Mouse (Mus musculus): Measurements from ENCODE around the gene Clcnka.

Clcnka gene

DNA sequence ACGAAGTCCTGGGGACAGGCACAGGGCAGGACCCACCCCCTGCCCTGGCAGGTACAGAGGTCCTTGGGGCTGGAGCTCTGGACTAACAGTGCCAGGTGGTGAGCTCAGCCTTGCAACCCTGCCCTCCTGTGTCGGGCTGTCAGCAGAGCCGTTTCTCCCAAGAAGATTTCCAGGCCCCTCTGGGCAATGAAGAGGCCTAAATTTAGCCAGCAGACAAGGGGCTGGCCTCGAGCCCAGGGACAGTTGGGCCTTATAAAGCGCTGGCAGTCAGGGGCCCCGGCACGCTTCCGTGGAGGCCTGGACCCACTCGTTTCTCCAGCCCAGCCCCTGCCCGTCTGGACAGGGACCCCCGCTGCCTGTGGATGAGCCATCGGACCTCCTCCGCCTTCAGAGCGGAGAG is 22.9 kb upstream of the Clcnka start:
- DNase-seq (ENCODE audit: low read depth, low spot score), result no peak

DNA sequence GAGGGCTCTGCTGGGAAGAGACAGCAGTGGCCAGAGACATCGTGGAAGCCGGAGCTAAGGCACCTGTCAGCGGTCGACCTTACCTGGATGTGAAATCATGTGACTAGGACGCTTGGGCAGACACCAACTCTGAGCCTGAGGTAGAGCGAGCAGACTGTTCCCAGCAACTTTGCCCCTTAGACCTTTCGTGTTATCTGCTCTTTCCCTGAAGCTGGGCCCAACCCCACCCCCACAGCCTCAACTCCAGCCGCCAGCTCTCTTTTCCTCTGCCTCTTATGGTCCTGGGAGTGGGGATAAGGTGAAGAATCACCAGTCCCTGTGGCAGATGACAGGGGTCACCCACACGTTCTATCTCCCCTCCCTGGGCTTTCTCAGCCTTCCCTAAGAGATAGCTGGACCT is 22.4 kb upstream of the Clcnka start:
- no peak for DNase-seq (ENCODE audit: low read depth, low spot score)

DNA sequence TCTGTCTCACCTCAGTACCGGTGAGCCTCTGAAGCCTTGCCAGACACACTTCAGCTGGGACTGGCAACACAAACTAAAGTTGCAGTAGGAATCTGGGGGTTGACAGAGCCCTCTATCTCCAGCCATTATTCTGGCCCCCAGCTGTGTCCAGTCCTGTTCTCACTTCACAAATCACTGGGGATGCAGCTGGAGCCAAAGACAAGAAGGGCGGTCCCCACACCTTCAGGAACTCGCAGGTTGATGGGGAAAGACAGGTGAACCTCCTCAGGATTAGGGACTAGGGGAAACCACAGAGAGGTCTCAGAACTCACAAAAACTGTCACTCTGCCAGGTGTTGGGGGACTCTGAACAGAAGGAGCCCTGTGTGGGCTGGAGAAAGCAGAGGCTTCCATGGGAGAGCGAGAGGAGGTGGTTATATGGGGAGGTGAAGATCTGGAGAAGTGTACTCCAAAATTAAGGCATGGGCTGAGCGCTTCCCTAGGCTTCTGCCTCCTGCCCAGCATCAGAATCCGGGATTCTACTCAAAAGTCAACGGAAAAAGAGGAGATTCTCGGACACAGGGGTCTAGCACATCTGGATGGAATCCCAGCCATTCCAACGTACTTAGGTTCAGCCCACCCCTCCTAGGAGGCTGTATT is 21.8 kb upstream of the Clcnka start, which contains the start of gene Hspb7:
TSS of gene Hspb7 (plus strand) at position 588 of the 638 bp plus-strand sequence.
- no peak for DNase-seq (ENCODE audit: low read depth, low spot score)

DNA sequence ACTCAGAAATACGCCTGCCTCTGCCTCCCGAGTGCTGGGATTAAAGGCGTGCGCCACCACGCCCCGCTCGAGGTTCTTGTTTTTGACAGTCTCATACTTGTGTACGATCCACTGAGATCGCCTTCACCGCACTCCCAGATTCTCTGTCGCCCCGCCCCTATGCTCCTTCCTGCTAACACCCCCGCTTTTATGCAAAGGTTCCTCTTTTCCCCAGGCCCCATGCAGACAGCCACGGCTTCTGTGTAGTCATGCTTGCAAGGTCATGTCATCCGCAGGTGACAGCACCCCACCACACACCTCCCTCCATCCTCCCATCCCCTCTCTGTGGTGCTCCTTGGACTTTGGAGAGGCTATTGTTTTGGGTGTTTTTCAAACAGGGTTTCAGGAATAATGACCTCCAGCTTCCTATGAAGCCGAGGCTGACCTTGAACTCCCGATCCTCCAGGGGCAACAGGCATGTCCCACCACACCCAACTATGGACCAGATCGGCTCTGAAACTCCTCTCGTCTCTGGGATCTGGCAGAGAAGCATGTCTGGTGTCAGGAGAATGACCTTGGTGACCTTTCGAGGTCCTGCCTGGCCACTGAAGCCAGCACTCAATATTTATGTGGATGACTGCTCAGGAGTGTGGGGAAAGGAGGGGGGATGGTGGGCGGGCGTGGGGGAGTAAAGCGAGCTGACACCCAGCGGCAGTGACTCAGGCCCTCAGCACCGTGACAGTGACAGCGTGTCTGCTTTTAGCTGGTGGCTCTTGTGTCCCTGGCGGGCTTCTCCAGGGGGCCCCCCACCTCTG is 21.1 kb upstream of the Clcnka start:
- DNase-seq (ENCODE audit: low read depth, low spot score), result peak; percentile 68

- DNase-seq (ENCODE audit: low read depth, low spot score), result no peak
Measured at GRCm38 (mm10) chr4:141415924-141416323, 17.4 kb upstream of the Clcnka start, which contains the start of gene Clcnkb. Gene Clcnkb, minus strand, starts transcription at chr4:141416014.

DNA sequence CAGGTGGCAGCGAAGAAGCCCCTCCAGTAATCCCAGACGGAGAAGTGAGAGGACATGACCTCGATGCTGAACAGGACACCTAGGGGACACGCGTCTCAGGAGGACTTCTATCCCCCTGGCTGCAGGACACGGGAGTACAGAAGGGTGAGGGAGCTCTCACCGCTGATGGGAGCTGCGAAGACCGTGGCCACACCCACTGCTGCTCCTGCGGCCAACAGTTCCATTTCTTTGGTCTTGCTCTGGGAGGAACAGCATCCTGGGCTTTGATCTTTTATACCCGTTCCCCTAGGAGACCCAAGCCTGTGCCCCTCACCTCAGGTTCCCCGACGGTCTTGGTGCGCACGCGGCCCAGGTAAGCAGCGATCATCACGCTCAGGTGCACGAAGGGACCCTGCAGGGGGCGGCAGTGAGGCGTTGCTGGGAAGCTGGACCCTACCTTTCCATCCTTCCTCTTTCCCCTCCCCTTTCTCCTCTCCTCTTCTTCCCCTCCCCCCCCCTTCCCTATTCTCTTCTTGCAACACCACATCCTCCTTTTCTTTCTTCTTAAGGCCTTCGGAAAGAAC is 13.0 kb upstream of the Clcnka start:
- no peak for DNase-seq (ENCODE audit: low read depth, low spot score)

DNA sequence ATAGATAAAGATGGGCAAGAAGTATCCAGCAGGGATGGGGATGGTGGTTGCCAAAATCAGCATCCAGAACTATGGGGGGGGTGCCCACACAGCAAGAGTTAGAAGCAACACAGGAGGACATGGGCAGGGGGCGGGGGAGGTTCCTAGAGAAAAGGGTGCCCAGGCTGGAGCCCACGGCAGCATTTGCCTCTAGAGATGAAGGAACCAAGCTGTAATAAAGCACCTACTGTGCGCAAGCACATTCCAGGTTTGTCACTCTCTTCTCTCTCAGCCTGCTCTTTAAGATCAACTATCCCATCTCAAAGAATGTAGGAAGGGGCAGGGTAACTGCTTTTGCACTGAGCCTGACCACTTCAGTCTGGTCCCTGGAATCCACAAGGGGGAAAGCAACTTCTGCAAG is 10.1 kb upstream of the Clcnka start:
- no peak for DNase-seq (ENCODE audit: low read depth, low spot score)

DNA sequence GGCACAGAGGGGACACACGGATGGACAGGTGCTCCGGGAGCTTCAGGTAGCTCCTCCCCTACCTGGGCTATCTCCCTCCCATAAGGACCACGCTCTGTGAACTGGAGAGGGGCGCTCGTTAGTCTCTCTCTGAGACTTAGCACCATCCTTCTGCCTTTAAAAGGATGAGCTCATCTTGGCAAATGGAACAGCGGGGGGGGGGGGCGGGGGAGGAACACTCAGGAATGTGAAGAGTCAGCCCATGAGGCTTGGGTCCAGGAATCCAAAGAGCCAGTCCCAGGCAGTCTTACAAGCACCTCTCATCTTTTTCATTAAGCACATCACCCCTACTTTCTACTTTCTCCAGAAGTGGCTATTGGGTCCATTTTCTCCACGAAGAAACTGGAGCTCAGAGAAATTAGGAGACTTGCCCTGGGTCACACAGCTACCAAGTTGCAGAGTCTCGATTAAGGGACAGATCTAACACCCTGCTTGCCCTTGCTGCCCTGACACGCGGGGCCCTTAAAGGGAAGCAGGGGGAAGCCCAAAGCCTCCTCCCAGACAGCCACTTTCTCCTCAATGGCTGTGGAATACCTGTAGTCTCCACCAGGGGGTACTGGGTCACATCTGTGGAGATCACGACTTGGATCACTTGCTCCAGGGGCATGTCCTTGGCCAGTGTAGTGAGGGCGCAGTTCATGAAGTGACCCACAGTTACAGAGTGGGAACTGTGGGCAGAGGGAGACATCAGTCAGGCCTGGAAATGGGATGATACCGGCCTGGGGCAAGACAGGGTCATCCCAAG is 8.2 kb upstream of the Clcnka start:
- DNase-seq (ENCODE audit: low read depth, low spot score), result peak; percentile 31

GRCm38 (mm10) chr4:141405314-141405622 is 6.7 kb upstream of the Clcnka start:
- DNase-seq (ENCODE audit: low read depth, low spot score), result no peak

DNA sequence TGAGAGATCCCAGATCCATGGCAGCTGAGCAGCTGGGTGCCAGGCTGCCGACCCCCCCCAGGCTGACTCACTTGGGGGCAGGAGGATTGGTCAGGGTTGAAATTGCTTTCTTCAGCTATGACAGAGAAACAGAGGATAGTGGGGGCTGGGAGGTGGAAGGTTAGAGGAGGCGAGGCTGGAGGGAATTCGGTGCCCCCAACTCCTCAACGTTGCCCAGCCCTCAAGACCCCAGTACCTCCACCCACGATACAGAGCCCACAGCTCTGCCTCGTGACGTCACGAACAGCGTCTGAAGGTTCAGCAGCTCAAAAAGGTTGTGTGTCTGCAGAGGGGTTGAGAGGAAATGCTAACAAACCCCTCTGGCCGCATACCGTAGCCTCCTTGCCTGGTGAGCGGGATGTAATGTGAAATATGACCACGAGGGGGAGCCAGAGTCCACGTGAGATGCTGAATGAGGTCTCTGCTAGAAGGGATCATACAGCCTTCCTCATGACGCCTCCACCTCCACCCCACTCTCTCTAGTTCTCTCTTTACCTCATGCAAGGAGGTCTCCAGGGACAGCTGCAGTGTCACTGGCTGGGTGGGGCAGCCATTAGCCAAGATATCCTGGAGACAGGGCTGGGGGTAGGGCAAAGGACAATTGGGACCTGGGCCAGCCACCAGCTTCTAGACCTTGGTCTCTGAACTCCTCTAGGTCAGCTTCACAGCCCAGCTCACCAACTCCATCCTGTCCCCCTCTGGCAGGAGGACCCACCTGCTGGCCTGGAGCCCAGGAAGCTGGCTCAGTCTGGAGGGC is 6.2 kb upstream of the Clcnka start:
- DNase-seq (ENCODE audit: low read depth, low spot score), result peak; percentile 87

DNA sequence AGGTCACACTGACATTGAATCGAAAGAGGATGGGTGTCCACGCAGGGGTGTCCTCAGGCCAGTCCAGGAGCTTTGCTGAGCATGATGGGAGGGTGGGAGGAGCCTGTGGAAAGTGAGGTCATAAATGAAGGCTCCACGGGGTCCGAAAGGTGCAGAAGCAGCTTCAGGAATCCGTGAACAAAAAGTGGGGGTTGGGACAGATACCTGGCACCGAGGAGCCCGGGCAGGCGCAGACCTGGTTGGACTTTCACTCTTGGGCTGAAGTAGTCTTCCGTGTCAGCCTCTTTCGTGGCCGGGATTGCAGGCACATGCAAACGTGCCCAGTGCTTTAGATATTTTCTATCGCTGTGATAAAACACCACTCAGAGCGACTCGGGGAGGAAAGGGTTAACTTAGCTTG is 1.6 kb upstream of the Clcnka start:
- DNase-seq (ENCODE audit: low read depth, low spot score), result no peak

DNA sequence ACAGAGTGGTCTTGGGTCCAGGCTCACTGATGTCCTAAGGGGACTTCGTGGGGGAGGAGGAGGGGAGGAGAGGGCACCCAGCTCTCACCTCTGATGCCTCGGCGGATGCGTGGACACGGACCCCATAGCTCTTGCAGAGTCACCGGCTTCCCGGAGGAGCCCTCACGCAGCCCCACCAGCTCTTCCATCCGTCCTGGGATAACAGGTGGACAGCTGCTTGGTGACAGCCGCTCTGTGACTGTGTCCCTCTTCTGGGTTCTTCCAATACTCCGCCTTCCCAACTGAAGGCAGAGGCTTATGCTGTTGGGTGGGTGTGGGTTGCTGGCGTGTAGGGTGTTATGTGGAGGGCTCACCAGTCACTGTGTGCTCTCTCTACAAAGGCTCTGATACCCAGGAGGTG is 663 bp downstream of the Clcnka start:
- DNase-seq (ENCODE audit: low read depth, low spot score), result peak; percentile 19

- DNase-seq (ENCODE audit: low read depth, low spot score), result no peak
Measured at GRCm38 (mm10) chr4:141394751-141395150, 3.8 kb downstream of the Clcnka start.

DNA sequence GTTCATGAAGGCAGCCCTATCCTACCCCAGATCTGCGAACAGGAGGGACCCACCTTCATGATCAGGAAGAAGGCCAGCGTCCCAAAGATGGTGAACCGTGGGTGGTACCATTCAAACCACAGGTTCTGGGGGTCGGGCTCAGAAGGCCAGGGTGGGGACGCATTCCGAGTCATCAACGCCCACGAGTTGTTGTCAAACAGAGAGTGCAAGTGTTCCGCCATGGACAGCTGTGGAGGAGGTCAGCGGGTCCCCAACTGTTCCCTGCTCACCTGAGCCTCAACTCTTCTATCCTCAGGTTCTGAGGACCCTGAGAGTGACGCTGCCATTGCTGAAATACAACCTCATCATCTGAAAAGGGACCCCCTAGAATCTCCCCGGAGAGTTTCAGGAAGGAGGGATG is 7.2 kb downstream of the Clcnka start:
- no peak for DNase-seq (ENCODE audit: low read depth, low spot score)

DNA sequence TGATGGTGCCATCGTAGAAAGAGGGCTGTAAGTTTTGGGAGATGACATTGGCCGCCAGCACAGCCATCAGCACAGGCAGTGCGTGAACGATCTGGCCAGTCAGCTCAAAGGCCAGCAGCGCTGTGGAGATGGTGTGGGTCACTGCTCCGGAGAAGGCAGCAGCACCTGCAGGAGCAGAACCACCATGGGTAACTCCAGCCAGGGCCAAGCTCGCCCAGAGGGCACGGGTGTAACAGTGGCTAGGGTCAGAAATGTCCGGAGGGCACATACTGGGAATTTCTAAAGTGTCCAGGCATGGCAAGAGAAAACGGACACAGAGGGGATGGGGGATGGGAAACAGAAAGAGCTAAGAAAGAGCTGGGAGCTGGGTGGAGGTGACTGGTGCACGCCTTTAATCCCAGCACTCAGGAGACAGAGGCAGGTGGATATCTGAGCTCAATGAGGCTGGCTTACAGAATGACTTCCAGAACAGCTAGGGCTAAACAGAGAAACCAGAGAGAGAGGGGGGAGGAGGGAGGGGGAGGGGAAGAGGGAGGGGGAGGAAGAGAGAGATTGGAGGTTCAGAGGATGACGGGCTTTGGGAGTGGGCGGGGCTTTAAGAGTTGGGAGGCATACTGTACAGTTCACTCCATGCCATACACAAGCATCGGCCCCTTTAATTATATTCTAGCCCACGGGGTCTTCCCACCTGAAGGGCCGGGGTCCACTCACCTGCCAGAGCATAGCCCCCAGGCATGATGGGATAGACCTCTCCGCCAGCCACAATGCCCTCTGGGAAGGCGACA is 9.0 kb downstream of the Clcnka start:
- no peak for DNase-seq (ENCODE audit: low read depth, low spot score)

GRCm38 (mm10) chr4:141387933-141388332 is 10.6 kb downstream of the Clcnka start:
- no peak for DNase-seq (ENCODE audit: low read depth, low spot score)

DNA sequence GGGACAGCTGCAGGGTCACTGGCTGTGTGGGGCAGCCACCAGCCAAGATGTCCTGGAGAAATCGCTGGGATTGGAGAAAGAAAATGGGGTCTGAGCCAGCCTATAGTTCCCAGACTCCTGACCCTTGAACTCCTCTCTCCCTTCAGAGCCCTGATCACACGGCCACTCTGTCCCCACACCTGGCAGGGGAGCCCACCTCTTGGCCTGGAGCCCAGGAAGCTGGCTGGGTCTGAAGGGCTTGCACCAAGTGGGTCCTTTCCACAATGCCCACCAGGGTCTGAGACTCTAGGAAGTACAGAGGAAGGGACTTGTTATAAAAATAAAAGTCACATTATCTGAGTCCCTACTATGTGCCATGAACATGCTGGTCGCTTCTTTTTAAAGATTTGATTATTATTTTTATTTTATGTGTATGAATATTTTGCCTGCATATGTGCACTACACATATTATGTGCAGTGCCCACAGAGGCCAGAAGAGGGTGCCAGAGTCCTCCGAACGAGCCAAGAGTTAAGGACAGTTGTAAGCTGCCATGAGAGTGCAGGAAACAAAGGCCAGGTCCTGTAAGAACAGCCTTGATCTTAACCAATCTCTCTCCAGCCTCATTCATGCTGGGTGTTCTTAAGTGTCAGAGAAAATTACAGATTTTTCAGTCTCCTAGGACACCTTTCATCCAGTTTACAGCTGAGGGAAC is 11.3 kb downstream of the Clcnka start:
- DNase-seq (ENCODE audit: low read depth, low spot score), result peak; percentile 73

GRCm38 (mm10) chr4:141386150-141386549 is 12.4 kb downstream of the Clcnka start:
- DNase-seq (ENCODE audit: low read depth, low spot score), result peak; percentile 36

DNA sequence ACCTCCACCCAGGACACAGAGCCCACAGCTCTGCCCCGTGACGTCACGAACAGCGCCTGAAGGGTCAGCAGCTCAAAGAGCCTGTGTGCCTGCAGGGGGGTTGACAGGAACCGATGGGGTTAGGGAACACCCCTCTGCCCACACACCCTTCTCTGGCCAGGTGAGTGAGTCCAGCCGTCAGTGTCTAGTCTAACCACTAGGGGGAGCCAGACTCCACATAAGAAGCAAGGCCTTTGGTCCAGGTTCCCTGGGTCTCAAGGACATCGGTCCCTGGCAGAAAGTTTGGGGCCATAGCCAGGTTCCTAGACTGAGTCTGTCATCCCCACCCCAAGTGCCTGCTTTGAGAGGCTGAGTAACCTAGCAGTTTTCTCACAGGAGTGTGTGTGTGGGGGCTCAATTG is 13.2 kb downstream of the Clcnka start:
- DNase-seq (ENCODE audit: low read depth, low spot score), result peak; percentile 78

GRCm38 (mm10) chr4:141382406-141382805 is 16.1 kb downstream of the Clcnka start:
- no peak for DNase-seq (ENCODE audit: low read depth, low spot score)
